Mouse (Mus musculus) hindbrain, embryonic 14.5 days (tissue): Measurements from ENCODE around the gene Cpa4. TPM values are rescaled to one million over a fixed set of nuclear protein-coding genes. Genes with fewer than 3 reads are reported as not detected.

ENCODE experiments used
- ATAC-seq: fragments of 200-750 bp; cut with Nextera tagmentation; 2 replicates; pipeline ENCODE4 v1.8.0; 2017; ENCODE audit warnings: moderate number of reproducible peaks, mild to moderate bottlenecking, moderate TSS enrichment, moderate library complexity; ENCODE audit not compliant: low FRiP score
- DNase-seq: peaks from one replicate; pipeline ENCODE4 v3.0.0-alpha.2; 2015; ENCODE audit warnings: low spot score
- H3K27ac ChIP-seq: fragments of 300-500 bp; sonication (generic); 2 replicates; pipeline ENCODE4 v1.5.1; 2014; ENCODE audit warnings: mild to moderate bottlenecking, moderate library complexity
- H3K27me3 ChIP-seq: fragments of 300-500 bp; sonication (generic); 2 replicates; pipeline ENCODE4 v1.6.1; 2014; ENCODE audit warnings: mild to moderate bottlenecking, low read length, mixed read lengths; ENCODE audit not compliant: control insufficient read depth, insufficient read depth
- H3K36me3 ChIP-seq: fragments of 300-500 bp; sonication (generic); replicated peaks from 2 replicates; pipeline ENCODE4 v1.6.1; 2014; ENCODE audit not compliant: control insufficient read depth, insufficient read depth
- H3K4me1 ChIP-seq: fragments of 300-500 bp; sonication (generic); replicated peaks from 2 replicates; pipeline ENCODE4 v1.6.1; 2014; ENCODE audit warnings: antibody characterized with exemption, low read length, mixed read lengths; ENCODE audit not compliant: control insufficient read depth, insufficient read depth
- H3K4me2 ChIP-seq: fragments of 300-500 bp; sonication (generic); replicated peaks from 2 replicates; pipeline ENCODE4 v1.6.1; 2014; ENCODE audit warnings: mild to moderate bottlenecking, moderate library complexity
- H3K4me3 ChIP-seq: fragments of 300-500 bp; sonication (generic); replicated peaks from 2 replicates; pipeline ENCODE4 v1.5.1; 2014; ENCODE audit warnings: mild to moderate bottlenecking, low read length
- H3K9ac ChIP-seq: fragments of 300-500 bp; sonication (generic); 2 replicates; pipeline ENCODE4 v1.6.1; 2014
- H3K9me3 ChIP-seq: fragments of 300-500 bp; sonication (generic); 2 replicates; pipeline ENCODE4 v1.6.1; 2016; ENCODE audit warnings: low read length; ENCODE audit not compliant: control insufficient read depth
- WGBS: fragments of 180-500 bp; shearing (Covaris S2); extraction: QIAGEN DNeasy Blood & Tissue Kit; methylation state at CpG from one replicate; pipeline ENCODE4 v1.1.7; 2014; 5-methylcytosine and 5-hydroxymethylcytosine counted together
- polyA plus RNA-seq: library from polyadenylated mRNA; unstranded; fragments of >200 nt; fragmentation: Nextera tagmentation; extraction: Ambion mirVana; gene quantifications from 2 replicates; pipeline ENCODE4 v1.2.1, GENCODE M21; 2014

The Cpa4 gene
- polyA plus RNA-seq, 1 experiment from 2014 or later, result 1.2 TPM

DNA sequence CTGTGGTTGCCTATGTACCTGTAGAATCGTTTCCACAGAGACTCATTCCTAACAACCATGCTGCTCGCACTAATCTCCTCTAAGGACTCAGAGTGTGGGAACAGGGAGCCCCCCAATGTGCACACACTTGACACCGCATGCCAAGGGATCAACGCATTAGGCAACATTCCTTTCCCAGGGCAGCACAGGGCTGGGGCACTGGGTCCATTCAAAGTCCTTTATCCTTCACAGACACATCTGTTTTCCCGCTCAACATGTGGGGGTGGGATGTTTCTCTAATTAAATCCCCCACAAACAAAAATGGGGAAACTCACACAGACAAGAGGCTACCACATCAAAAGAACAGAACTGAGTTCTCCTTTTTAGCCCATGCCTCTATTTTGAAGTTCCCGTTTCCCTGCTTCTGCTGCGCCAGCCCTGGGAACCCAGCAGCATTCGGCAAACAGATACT lies 48.3 kb downstream of the Cpa4 start:
- Histone ChIP-seq H3K9ac (0 out of 2 replicates have a peak overlapping the region, but pooled peaks have one; percentile 8), H3K27me3 (0 out of 2 replicates have a peak, but pooled peaks cover 4% of the 10 kb centered on the region), H3K9me3 (no peaks in the 10 kb centered on the region), H3K4me1 (peaks cover 38% of the 10 kb centered on the region), H3K4me2 (0 out of 2 replicates have a peak overlapping the region, but pooled peaks have one; percentile 13), H3K36me3 (no peaks in the 10 kb centered on the region), H3K4me3 (no peak overlapping the region), H3K27ac (no peak overlapping the region; the same call in 1 of the 2 replicates)
- 3% methylated on average over 8 of the region's 8 CpGs for WGBS
- DNase-seq (no peak), ATAC-seq (no peak)

GRCm38 (mm10) chr6:30617020-30617958 lies 49.1 kb downstream of the Cpa4 start:
- Histone ChIP-seq H3K27ac (peak overlapping the region; percentile 88), H3K4me3 (peak overlapping the region; percentile 20; the same call in 1 of the 2 replicates), H3K9ac (0 out of 2 replicates have a peak overlapping the region, but pooled peaks have one; percentile 8), H3K9me3 (no peaks in the 10 kb centered on the region), H3K4me1 (peaks cover 38% of the 10 kb centered on the region), H3K27me3 (0 out of 2 replicates have a peak, but pooled peaks cover 4% of the 10 kb centered on the region), H3K36me3 (no peaks in the 10 kb centered on the region), H3K4me2 (peak overlapping the region; percentile 51)
- 5% methylated on average over 11 of the region's 13 CpGs for WGBS
- DNase-seq, result no peak
- peak; percentile 56 for ATAC-seq

- H3K27me3 ChIP-seq, result 0 out of 2 replicates have a peak, but pooled peaks cover 4% of the 10 kb centered on the region
- peaks cover 38% of the 10 kb centered on the region for H3K4me1 ChIP-seq
- H3K9ac ChIP-seq, result peak overlapping the region; percentile 41
- H3K27ac ChIP-seq, result peak overlapping the region; percentile 88
- ATAC-seq (peak; percentile 94), DNase-seq (peak; percentile 70)
- H3K9me3 ChIP-seq, result no peaks in the 10 kb centered on the region
- H3K4me2 ChIP-seq, result peak overlapping the region; percentile 51
- H3K36me3 ChIP-seq, result no peaks in the 10 kb centered on the region
- 3% methylated on average over 18 of the region's 18 CpGs for WGBS
- peak overlapping the region; percentile 20; the same call in 1 of the 2 replicates for H3K4me3 ChIP-seq
These were observed 49.9 kb downstream of the Cpa4 start for GRCm38 (mm10) chr6:30617959-30618590.

GRCm38 (mm10) chr6:30618735-30619134 lies 50.6 kb downstream of the Cpa4 start:
- no peak for DNase-seq
- Histone ChIP-seq H3K27me3 (0 out of 2 replicates have a peak, but pooled peaks cover 4% of the 10 kb centered on the region), H3K27ac (peak overlapping the region; percentile 88), H3K4me3 (no peak overlapping the region), H3K9me3 (no peaks in the 10 kb centered on the region), H3K9ac (no peak overlapping the region), H3K4me2 (peak overlapping the region; percentile 51), H3K36me3 (no peaks in the 10 kb centered on the region), H3K4me1 (peaks cover 38% of the 10 kb centered on the region)
- 21% methylated on average over 6 of the region's 6 CpGs for WGBS
- no peak for ATAC-seq

DNA sequence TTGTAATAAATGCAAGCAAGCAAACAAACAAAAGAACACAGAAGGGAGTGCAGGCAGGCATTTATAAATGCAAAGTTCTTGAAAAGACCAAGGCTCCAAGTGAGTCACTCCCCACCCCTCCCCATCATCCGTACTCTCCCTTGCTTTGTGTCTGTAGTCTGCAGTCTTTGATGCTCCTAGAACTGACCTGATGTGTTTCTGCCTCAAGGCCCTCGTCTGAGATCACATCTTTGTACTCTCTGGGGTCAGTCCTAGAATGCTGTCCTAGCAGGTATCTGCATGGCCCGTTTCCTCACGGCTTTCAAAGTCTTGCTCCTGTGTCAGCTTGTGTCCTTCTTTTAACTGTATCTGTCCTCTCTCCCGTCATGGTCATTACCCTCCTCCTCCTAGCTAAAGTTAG lies 51.4 kb downstream of the Cpa4 start:
- DNase-seq (no peak), ATAC-seq (no peak)
- Histone ChIP-seq H3K9me3 (no peaks in the 10 kb centered on the region), H3K4me3 (no peak overlapping the region), H3K27me3 (0 out of 2 replicates have a peak, but pooled peaks cover 4% of the 10 kb centered on the region), H3K4me2 (no peak overlapping the region), H3K9ac (no peak overlapping the region), H3K36me3 (no peaks in the 10 kb centered on the region), H3K4me1 (peaks cover 38% of the 10 kb centered on the region), H3K27ac (0 out of 2 replicates have a peak overlapping the region, but pooled peaks have one; percentile 88)
- 56% methylated on average over 5 of the region's 5 CpGs for WGBS

DNA sequence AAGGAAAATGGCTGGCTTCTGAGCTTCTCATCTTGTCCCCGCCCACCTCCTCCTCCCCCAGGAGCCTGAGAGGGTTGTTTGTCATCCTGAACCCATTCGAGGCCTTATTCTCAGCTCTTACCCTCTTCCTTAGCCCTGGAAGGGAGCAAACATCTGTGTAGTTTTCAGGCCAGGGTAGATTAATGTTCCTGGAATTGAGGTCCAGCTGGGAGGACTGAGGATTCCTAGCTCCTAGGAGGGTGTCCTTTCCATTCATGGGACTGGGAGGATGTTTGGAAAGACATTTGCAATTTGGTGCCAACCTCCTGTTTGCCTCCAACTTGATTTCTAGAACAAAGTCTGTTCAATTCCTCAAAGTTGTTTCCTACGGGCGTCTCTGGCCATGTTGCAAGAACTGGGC lies 52.4 kb downstream of the Cpa4 start:
- no peak overlapping the region for H3K27ac ChIP-seq
- H3K9me3 ChIP-seq, result no peaks in the 10 kb centered on the region
- no peaks in the 10 kb centered on the region for H3K36me3 ChIP-seq
- 87% methylated on average over 4 of the region's 4 CpGs for WGBS
- no peaks in the 10 kb centered on the region for H3K27me3 ChIP-seq
- DNase-seq (no peak), ATAC-seq (no peak)
- no peak overlapping the region for H3K9ac ChIP-seq
- no peak overlapping the region for H3K4me3 ChIP-seq
- no peak overlapping the region for H3K4me2 ChIP-seq
- peaks cover 35% of the 10 kb centered on the region for H3K4me1 ChIP-seq

DNA sequence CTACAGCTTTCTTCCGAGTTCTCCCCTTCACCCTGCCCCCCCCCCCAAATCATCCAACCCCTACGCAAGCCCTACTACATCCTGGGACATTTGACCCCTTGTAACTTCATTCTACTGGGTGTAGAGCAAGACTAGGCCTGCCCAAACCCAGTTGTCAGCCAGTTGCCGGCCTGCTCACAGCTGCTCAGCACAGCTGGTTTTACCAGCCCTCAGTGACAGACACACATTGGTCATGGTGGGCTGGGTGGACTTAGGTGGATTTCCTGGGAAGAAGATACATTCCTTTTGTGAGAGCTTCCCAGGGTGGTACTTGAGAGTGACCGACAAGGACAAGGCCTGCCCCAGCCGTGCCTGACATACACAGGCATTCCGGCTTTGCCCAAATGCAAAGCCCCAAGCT lies 52.8 kb downstream of the Cpa4 start:
- Histone ChIP-seq H3K4me3 (no peak overlapping the region), H3K4me1 (peaks cover 31% of the 10 kb centered on the region), H3K9me3 (no peaks in the 10 kb centered on the region), H3K27ac (no peak overlapping the region), H3K27me3 (no peaks in the 10 kb centered on the region), H3K4me2 (no peak overlapping the region), H3K9ac (no peak overlapping the region), H3K36me3 (no peaks in the 10 kb centered on the region)
- no peak for DNase-seq
- no peak for ATAC-seq
- 91% methylated on average over 6 of the region's 6 CpGs for WGBS

- DNase-seq (no peak), ATAC-seq (no peak)
- Histone ChIP-seq H3K9ac (no peak overlapping the region), H3K4me3 (no peak overlapping the region), H3K27ac (no peak overlapping the region), H3K27me3 (no peaks in the 10 kb centered on the region), H3K4me2 (no peak overlapping the region), H3K4me1 (peaks cover 21% of the 10 kb centered on the region), H3K36me3 (no peaks in the 10 kb centered on the region), H3K9me3 (no peaks in the 10 kb centered on the region)
- WGBS, result 86% methylated on average over 4 of the region's 4 CpGs
These were observed 53.8 kb downstream of the Cpa4 start for GRCm38 (mm10) chr6:30621986-30622389.

GRCm38 (mm10) chr6:30624763-30625162 lies 56.6 kb downstream of the Cpa4 start:
- Histone ChIP-seq H3K9me3 (no peaks in the 10 kb centered on the region), H3K36me3 (no peaks in the 10 kb centered on the region), H3K27me3 (no peaks in the 10 kb centered on the region), H3K4me2 (no peak overlapping the region), H3K27ac (no peak overlapping the region), H3K4me3 (no peak overlapping the region), H3K9ac (no peak overlapping the region), H3K4me1 (peaks cover 6% of the 10 kb centered on the region; the same call in 1 of the 2 replicates)
- 97% methylated on average over 9 of the region's 9 CpGs for WGBS
- DNase-seq (no peak), ATAC-seq (no peak)
